Mouse (Mus musculus) spleen, adult 2 months (tissue): Measurements from ENCODE around the gene Senp3. TPM values are rescaled to one million over a fixed set of nuclear protein-coding genes. Genes with fewer than 3 reads are reported as not detected.

ENCODE experiments used
- DNase-seq, 2 experiments: peaks; one replicate each; pipeline versions ENCODE4 v3.0.0 to v3.0.0-alpha.2; 2012 to 2021; ENCODE audit warnings: low spot score in 2 of 2, low read depth in 1 of 2
- H3K27ac ChIP-seq: fragments of 200-500 bp; 2 replicates; pipeline ENCODE4 v1.5.1; 2012; ENCODE audit warnings: low read length, inconsistent platforms; ENCODE audit not compliant: insufficient read depth
- H3K27me3 ChIP-seq: fragments of 200-500 bp; 2 replicates; pipeline ENCODE4 v1.6.1; 2012; ENCODE audit warnings: mild to moderate bottlenecking, moderate library complexity, low read length, inconsistent platforms; ENCODE audit not compliant: control insufficient read depth, insufficient read depth
- H3K36me3 ChIP-seq: fragments of 200-500 bp; 2 replicates; pipeline ENCODE4 v1.6.1; 2012; ENCODE audit warnings: mild to moderate bottlenecking, low read length, inconsistent platforms; ENCODE audit not compliant: control insufficient read depth, insufficient read depth
- H3K4me1 ChIP-seq: fragments of 200-500 bp; 2 replicates; pipeline ENCODE4 v1.6.1; 2011; ENCODE audit warnings: inconsistent platforms; ENCODE audit not compliant: control insufficient read depth, insufficient read depth, insufficient read length
- H3K4me3 ChIP-seq: fragments of 200-500 bp; 2 replicates; pipeline ENCODE4 v1.5.1; 2011; ENCODE audit warnings: mild to moderate bottlenecking, inconsistent platforms; ENCODE audit not compliant: insufficient read depth, insufficient read length; ENCODE audit errors: extremely low read depth
- CTCF ChIP-seq: fragments of 200-500 bp; IDR thresholded peaks from 2 replicates; pipeline ENCODE4 v1.5.1; 2011; ENCODE audit warnings: mild to moderate bottlenecking, inconsistent platforms; ENCODE audit not compliant: insufficient read depth, insufficient read length, insufficient replicate concordance; ENCODE audit errors: extremely low read depth
- POLR2A ChIP-seq: fragments of 200-500 bp; IDR thresholded peaks from 2 replicates; pipeline ENCODE4 v1.6.1; 2011; ENCODE audit warnings: low read depth, low read length, inconsistent platforms
- WGBS: fragments of 180-500 bp; shearing (Covaris S2); methylation state at CpG from one replicate; pipeline ENCODE4 v1.1.7; 2018; 5-methylcytosine and 5-hydroxymethylcytosine counted together
- polyA plus RNA-seq: library from polyadenylated mRNA; depleted of rRNA; stranded (reverse); fragments of >200 nt; gene quantifications from 2 replicates; pipeline ENCODE4 v1.2.3, GENCODE M21; 2012

Senp3 gene
- polyA plus RNA-seq, 1 experiment: 32.6 TPM

GRCm38 (mm10) chr11:69718661-69719060 lies 36.8 kb upstream of the Senp3 start:
- WGBS: 71% methylated on average over 15 of the region's 15 CpGs
- no peak overlapping the region for H3K27ac ChIP-seq
- DNase-seq: no peak

GRCm38 (mm10) chr11:69716953-69717352 lies 35.1 kb upstream of the Senp3 start:
- TF ChIP-seq POLR2A: no peak
- TF ChIP-seq CTCF: no peak
- no peaks in the 10 kb centered on the region for H3K36me3 ChIP-seq
- H3K27me3 ChIP-seq: no peaks in the 10 kb centered on the region
- no peaks in the 10 kb centered on the region for H3K4me1 ChIP-seq
- 86% methylated on average over 4 of the region's 4 CpGs for WGBS
- no peak overlapping the region for H3K27ac ChIP-seq
- no peak for DNase-seq
- no peak overlapping the region for H3K4me3 ChIP-seq

More at GRCm38 (mm10) chr11:69718661-69719060, 36.8 kb upstream of the Senp3 start:
- Histone ChIP-seq H3K36me3 (no peaks in the 10 kb centered on the region), H3K27me3 (no peaks in the 10 kb centered on the region), H3K4me3 (no peak overlapping the region), H3K4me1 (no peaks in the 10 kb centered on the region)
- TF ChIP-seq CTCF (no peak), POLR2A (no peak)

- H3K27me3 ChIP-seq: no peaks in the 10 kb centered on the region
- WGBS: 47% methylated on average over 5 of the region's 5 CpGs
- no peak overlapping the region for H3K4me3 ChIP-seq
- H3K4me1 ChIP-seq: no peaks in the 10 kb centered on the region
- DNase-seq: no peak
- TF ChIP-seq POLR2A (no peak), CTCF (no peak)
- no peak overlapping the region for H3K27ac ChIP-seq
- no peaks in the 10 kb centered on the region for H3K36me3 ChIP-seq
Observed at GRCm38 (mm10) chr11:69715929-69716328, 34.0 kb upstream of the Senp3 start.

- 80% methylated on average over 9 of the region's 9 CpGs for WGBS
- DNase-seq: no peak
- Histone ChIP-seq H3K27ac (no peak overlapping the region), H3K4me3 (no peak overlapping the region), H3K27me3 (no peaks in the 10 kb centered on the region), H3K36me3 (no peaks in the 10 kb centered on the region), H3K4me1 (no peaks in the 10 kb centered on the region)
- TF ChIP-seq CTCF (peak; percentile 22; the same call in 1 of the 2 replicates), POLR2A (no peak)
Observed at GRCm38 (mm10) chr11:69715482-69715881, 33.6 kb upstream of the Senp3 start.

GRCm38 (mm10) chr11:69714636-69715329 lies 32.9 kb upstream of the Senp3 start:
- no peaks in the 10 kb centered on the region for H3K36me3 ChIP-seq
- no peak overlapping the region for H3K27ac ChIP-seq
- WGBS: 93% methylated on average over 18 of the region's 18 CpGs
- no peak for DNase-seq
- H3K4me3 ChIP-seq: no peak overlapping the region
- TF ChIP-seq CTCF: no peak
- no peak for TF ChIP-seq POLR2A
- no peaks in the 10 kb centered on the region for H3K4me1 ChIP-seq
- H3K27me3 ChIP-seq: no peaks in the 10 kb centered on the region

GRCm38 (mm10) chr11:69712954-69713672 lies 31.2 kb upstream of the Senp3 start:
- no peak overlapping the region for H3K4me3 ChIP-seq
- TF ChIP-seq CTCF (no peak), POLR2A (no peak)
- 94% methylated on average over 20 of the region's 20 CpGs for WGBS
- no peak for DNase-seq
- no peaks in the 10 kb centered on the region for H3K4me1 ChIP-seq
- H3K27me3 ChIP-seq: no peaks in the 10 kb centered on the region
- no peak overlapping the region for H3K27ac ChIP-seq
- H3K36me3 ChIP-seq: no peaks in the 10 kb centered on the region

GRCm38 (mm10) chr11:69711082-69711481 lies 29.2 kb upstream of the Senp3 start:
- no peaks in the 10 kb centered on the region for H3K4me1 ChIP-seq
- H3K27me3 ChIP-seq: no peaks in the 10 kb centered on the region
- WGBS: 90% methylated on average over 2 of the region's 2 CpGs
- H3K4me3 ChIP-seq: no peak overlapping the region
- DNase-seq: no peak
- no peaks in the 10 kb centered on the region for H3K36me3 ChIP-seq
- TF ChIP-seq CTCF (no peak), POLR2A (no peak)
- no peak overlapping the region for H3K27ac ChIP-seq
